Mouse (Mus musculus): ENCODE measurements around the gene Gm7298. TPM values are rescaled to one million over a fixed set of nuclear protein-coding genes. Genes with fewer than 3 reads are reported as not detected.
"Not testable (repeated sequence)": the region's sequence is repeated elsewhere in the genome, so short reads cannot be mapped to it uniquely, and the experiment has no call there.

The Gm7298 gene
- not detected in 2 replicates for polyA plus RNA-seq (2012; rRNA removed)

DNA sequence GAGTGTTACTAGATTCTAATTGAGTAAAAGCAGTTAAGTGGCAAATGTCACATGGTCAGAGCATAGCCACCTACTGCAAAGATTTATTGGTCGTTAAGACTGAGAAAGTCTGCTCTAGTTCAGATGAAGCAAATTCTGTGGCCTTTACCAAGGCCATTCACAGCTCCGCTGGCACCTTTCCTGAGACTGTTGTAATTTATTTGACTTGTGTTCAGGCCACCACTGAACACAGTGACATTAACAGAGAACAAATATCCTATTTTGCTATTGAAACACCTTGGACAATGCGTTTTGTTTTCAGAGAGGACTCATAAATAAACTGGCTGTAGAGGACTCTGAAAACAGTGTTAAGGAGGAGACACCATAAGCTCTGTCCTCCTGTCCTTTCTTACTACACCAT lies at the start of gene Gm7298:
Gm7298 (plus strand) TSS at position 301 of the 400 bp plus-strand sequence.
- DNase-seq (ENCODE audit: extremely low spot score in 1 of 2, low spot score in 1 of 2), result no peak

DNA sequence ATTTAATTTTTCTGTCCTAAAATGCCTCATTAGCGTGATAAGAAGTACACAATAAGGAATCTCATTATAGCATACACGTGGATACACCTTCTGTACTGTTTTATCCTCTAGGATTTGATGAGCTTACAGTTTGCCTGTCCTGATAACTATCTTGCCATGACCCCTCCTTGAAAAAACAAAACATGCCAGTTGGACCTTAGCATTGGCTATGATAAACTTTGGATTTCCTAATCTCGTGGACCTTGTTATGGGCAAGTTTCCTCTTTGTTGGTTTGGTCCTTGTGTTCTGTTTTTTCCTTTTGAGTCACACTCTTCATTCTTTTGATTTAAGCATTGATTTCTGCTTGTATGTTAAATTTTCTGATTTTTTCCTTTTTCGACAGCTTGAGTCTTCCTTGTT lies 95.3 kb downstream of the Gm7298 start:
- no peak for DNase-seq (ENCODE audit: extremely low spot score in 1 of 2, low spot score in 1 of 2)

DNA sequence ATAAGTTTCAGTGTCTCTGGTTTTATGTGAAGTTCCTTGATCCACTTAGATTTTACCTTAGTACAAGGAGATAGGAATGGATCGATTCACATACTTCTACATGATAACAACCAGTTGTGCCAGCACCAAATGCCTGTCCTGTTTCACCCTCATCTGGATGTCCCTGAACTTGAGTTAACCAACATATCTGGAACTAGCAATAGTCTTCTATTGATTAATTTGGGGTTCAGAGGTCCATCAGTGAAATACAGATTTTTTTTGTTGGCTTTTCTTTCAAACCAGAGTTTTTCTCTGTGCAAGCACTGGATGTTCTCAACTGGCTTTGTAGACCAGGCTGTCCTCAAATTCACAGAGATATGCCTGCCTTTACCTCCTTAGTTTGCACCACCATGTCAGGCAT lies 103.6 kb downstream of the Gm7298 start:
- no peak for DNase-seq (ENCODE audit: extremely low spot score in 1 of 2, low spot score in 1 of 2)

DNA sequence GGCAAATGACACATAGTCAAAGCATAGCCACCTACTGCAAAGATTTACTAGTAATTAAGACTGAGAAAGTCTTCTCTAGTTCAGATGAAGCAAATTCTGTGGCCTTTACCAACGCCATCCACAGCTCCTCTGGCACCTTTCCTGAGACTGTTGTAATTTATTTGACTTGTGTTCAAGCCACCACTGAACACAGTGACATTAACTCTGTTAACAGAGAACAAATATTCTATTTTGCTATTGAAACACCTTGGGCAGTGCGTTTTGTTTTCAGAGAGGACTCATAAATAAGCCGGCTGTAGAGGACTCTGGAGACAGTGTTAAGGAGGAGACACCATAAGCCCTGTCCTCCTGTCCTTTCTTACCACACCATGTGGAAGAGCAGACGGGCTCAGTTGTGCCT lies 105.5 kb downstream of the Gm7298 start, which contains the start of gene Mug1:
Mug1 (plus strand) TSS at position 271 of the 400 bp plus-strand sequence.
- DNase-seq (ENCODE audit: extremely low spot score in 1 of 2, low spot score in 1 of 2), result not testable (repeated sequence)

Other genes with a start within 250 kb of the Gm7298 start
- gene A2m, start 97.6 kb upstream of the Gm7298 start, polyA plus RNA-seq (2012; rRNA removed), result 1.7 and 2.4 TPM in 2 replicates
- gene Mug1, start 105.6 kb downstream of the Gm7298 start, polyA plus RNA-seq (2012; rRNA removed), result not detected in 2 replicates